Mouse (Mus musculus): Measurements from ENCODE around the gene C1ql3.

The C1ql3 gene

GRCm38 (mm10) chr2:13011472-13011871, at the start of gene C1ql3:
C1ql3 (minus strand) TSS chr2:13011806.
- peak in 1 of 2 experiments; percentile 39 for DNase-seq

- DNase-seq, result no peak
These were observed 49.0 kb upstream of the C1ql3 start for GRCm38 (mm10) chr2:13060426-13061170.

- no peak for DNase-seq
These were observed 37.0 kb upstream of the C1ql3 start for GRCm38 (mm10) chr2:13048649-13049048.

GRCm38 (mm10) chr2:13044555-13044954, 32.9 kb upstream of the C1ql3 start:
- no peak for DNase-seq

- DNase-seq, result no peak
These were observed 28.2 kb upstream of the C1ql3 start for GRCm38 (mm10) chr2:13039785-13040184.

GRCm38 (mm10) chr2:13038772-13039171, 27.2 kb upstream of the C1ql3 start:
- DNase-seq, result no peak

GRCm38 (mm10) chr2:13018861-13019260, 7.3 kb upstream of the C1ql3 start:
- DNase-seq, result no peak

GRCm38 (mm10) chr2:13018382-13018781, 6.8 kb upstream of the C1ql3 start:
- DNase-seq, result no peak

GRCm38 (mm10) chr2:13011973-13012372, 367 bp upstream of the C1ql3 start:
- DNase-seq, result no peak

- peak; percentile 35 to 61 for DNase-seq
These were observed 905 bp downstream of the C1ql3 start for GRCm38 (mm10) chr2:13010460-13011341.

GRCm38 (mm10) chr2:13010030-13010459, 1.6 kb downstream of the C1ql3 start:
- peak; percentile 4 to 46 for DNase-seq

- DNase-seq, result peak in 1 of 2 experiments; percentile 6
These were observed 2.2 kb downstream of the C1ql3 start for GRCm38 (mm10) chr2:13009261-13009972.

GRCm38 (mm10) chr2:13008433-13008832, 3.2 kb downstream of the C1ql3 start:
- no peak for DNase-seq

GRCm38 (mm10) chr2:13000026-13000425, 11.6 kb downstream of the C1ql3 start:
- no peak for DNase-seq

GRCm38 (mm10) chr2:12984901-12985732, 26.5 kb downstream of the C1ql3 start:
- no peak for DNase-seq

- DNase-seq, result no peak
These were observed 32.8 kb downstream of the C1ql3 start for GRCm38 (mm10) chr2:12978771-12979170.

GRCm38 (mm10) chr2:12977367-12977766, 34.2 kb downstream of the C1ql3 start:
- DNase-seq, result no peak

GRCm38 (mm10) chr2:12973752-12974151, 37.9 kb downstream of the C1ql3 start:
- no peak for DNase-seq

- DNase-seq, result no peak
These were observed 41.4 kb downstream of the C1ql3 start for GRCm38 (mm10) chr2:12970049-12970724.

GRCm38 (mm10) chr2:12956703-12957424, 54.7 kb downstream of the C1ql3 start:
- DNase-seq, result no peak

Data from kidney, postnatal 25 days (tissue).